Mouse (Mus musculus) hematopoietic stem cell, adult 5-6 weeks (primary cell): ENCODE measurements around the gene Gm5136. TPM values are rescaled to one million over a fixed set of nuclear protein-coding genes. Genes with fewer than 3 reads are reported as not detected.

Source experiments
- ATAC-seq, 2 experiments: fragments of 125-278 bp in 1 of 2; replicated peaks in 1 of 2; 2 replicates each; pipeline ENCODE4 v1.8.0; 2016 to 2017; ENCODE audit warnings: inconsistent platforms in 2 of 2, mild to moderate bottlenecking in 2 of 2, moderate number of reproducible peaks in 2 of 2, low read depth in 1 of 2, moderate TSS enrichment in 1 of 2; ENCODE audit not compliant: low FRiP score in 2 of 2, poor library complexity in 2 of 2, severe bottlenecking in 2 of 2, insufficient read depth in 1 of 2, low TSS enrichment in 1 of 2
- total RNA-seq: library from RNA; stranded (forward); fragments of 172-1452, 232-1000 nt; gene quantifications from 2 replicates; pipeline ENCODE4 v1.2.3, GENCODE M21; 2017

The Gm5136 gene
- total RNA-seq, 1 experiment from 2014 or later = not detected

DNA sequence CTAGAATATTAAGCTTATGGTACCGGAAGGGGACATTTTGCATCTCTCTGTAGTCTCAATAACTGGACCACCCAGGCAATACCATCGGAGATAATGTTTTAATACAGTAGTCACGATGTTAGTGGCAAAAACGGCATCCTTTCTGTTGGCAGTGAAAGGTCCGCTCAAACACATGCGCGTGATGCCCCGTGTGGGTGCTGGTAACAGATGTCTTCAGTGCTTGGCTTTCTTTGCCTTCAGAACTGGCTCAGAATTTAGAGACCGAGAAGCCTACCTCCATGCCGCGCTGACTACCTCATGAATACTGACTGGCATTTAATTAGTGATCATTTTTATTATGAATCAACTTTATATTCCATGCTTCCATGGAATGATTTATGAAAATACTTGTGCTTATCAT lies 44.9 kb downstream of the Gm5136 start:
- no peak for ATAC-seq

DNA sequence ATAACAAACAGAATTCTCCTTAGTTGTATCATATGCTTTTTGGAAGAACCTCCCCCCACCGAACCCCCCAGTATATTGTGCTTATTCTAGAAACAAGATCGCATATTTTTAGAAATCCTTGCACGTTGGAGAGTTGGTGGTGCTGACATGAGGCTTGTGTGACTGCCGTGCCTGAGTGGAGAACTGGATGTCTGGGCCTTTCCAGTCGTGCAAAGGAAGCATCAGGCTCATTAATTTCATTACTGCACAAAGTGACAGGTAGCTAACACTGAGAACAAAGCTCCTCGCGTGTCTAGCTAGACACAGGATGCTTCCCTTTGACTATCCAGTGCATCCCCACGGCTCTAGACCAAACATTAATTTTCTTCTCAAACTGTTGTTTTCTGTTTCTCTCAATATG lies 47.1 kb downstream of the Gm5136 start:
- ATAC-seq = no peak

DNA sequence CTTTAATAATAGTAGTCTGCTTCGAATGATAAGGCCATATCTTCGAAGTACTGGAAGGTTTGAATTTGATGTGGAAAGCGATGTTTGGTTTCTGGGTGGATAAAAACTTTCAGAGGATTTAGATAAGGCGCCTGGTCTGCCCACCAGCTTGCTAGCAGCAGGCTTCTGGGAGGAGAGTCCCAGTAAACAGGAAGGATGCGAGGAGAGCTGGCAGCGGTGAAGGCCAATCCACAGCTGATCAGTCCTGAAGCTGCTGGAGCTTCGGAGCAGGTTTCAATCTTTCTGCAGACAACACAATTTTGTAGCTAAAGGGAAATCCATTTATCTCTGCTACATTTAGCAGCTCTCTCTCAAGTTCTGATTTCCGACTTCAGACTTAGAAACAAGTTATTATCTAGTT lies 47.9 kb downstream of the Gm5136 start:
- ATAC-seq = no peak

DNA sequence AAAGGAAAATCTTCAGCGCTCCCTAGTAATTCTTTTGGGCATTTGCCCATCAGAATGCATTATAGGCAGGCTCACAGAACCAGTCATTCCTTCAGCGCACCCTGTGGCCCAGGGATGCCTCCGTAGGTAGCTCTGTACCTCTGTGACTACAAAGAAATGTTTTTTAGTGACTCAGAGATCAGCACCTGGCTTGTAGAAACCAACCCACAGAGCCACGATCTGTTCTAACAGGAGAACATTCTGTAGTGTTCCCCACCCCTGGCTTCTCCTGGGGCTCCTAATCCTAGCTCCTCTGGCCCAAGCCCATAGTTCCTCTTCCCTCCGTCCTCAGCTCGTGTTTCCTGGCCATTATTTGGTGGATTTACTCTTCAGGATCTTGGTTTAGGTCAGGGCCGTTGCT lies 50.8 kb downstream of the Gm5136 start:
- no peak for ATAC-seq
